Mouse (Mus musculus) spleen, adult 2 months (tissue): Measurements from ENCODE around the gene Ckmt1. TPM values are rescaled to one million over a fixed set of nuclear protein-coding genes. Genes with fewer than 3 reads are reported as not detected.

ENCODE experiments used
- DNase-seq, 2 experiments: peaks; one replicate each; pipeline versions ENCODE4 v3.0.0 to v3.0.0-alpha.2; 2012 to 2021; ENCODE audit warnings: low spot score in 2 of 2, low read depth in 1 of 2
- H3K27ac ChIP-seq: fragments of 200-500 bp; 2 replicates; pipeline ENCODE4 v1.5.1; 2012; ENCODE audit warnings: low read length, inconsistent platforms; ENCODE audit not compliant: insufficient read depth
- H3K27me3 ChIP-seq: fragments of 200-500 bp; 2 replicates; pipeline ENCODE4 v1.6.1; 2012; ENCODE audit warnings: mild to moderate bottlenecking, moderate library complexity, low read length, inconsistent platforms; ENCODE audit not compliant: control insufficient read depth, insufficient read depth
- H3K36me3 ChIP-seq: fragments of 200-500 bp; 2 replicates; pipeline ENCODE4 v1.6.1; 2012; ENCODE audit warnings: mild to moderate bottlenecking, low read length, inconsistent platforms; ENCODE audit not compliant: control insufficient read depth, insufficient read depth
- H3K4me1 ChIP-seq: fragments of 200-500 bp; 2 replicates; pipeline ENCODE4 v1.6.1; 2011; ENCODE audit warnings: inconsistent platforms; ENCODE audit not compliant: control insufficient read depth, insufficient read depth, insufficient read length
- H3K4me3 ChIP-seq: fragments of 200-500 bp; 2 replicates; pipeline ENCODE4 v1.5.1; 2011; ENCODE audit warnings: mild to moderate bottlenecking, inconsistent platforms; ENCODE audit not compliant: insufficient read depth, insufficient read length; ENCODE audit errors: extremely low read depth
- CTCF ChIP-seq: fragments of 200-500 bp; IDR thresholded peaks from 2 replicates; pipeline ENCODE4 v1.5.1; 2011; ENCODE audit warnings: mild to moderate bottlenecking, inconsistent platforms; ENCODE audit not compliant: insufficient read depth, insufficient read length, insufficient replicate concordance; ENCODE audit errors: extremely low read depth
- POLR2A ChIP-seq: fragments of 200-500 bp; IDR thresholded peaks from 2 replicates; pipeline ENCODE4 v1.6.1; 2011; ENCODE audit warnings: low read depth, low read length, inconsistent platforms
- WGBS: fragments of 180-500 bp; shearing (Covaris S2); methylation state at CpG from one replicate; pipeline ENCODE4 v1.1.7; 2018; 5-methylcytosine and 5-hydroxymethylcytosine counted together
- polyA plus RNA-seq: library from polyadenylated mRNA; depleted of rRNA; stranded (reverse); fragments of >200 nt; gene quantifications from 2 replicates; pipeline ENCODE4 v1.2.3, GENCODE M21; 2012; rRNA removed

Gene Ckmt1
- polyA plus RNA-seq, 1 experiment = 0.36 TPM

- no peak for TF ChIP-seq POLR2A
- TF ChIP-seq CTCF = no peak
- H3K36me3 ChIP-seq = peaks cover 3% of the 10 kb centered on the region; the same call in 1 of the 2 replicates
- 5% methylated on average over 4 of the region's 4 CpGs for WGBS
- no peaks in the 10 kb centered on the region for H3K27me3 ChIP-seq
- DNase-seq = peak; percentile 5 to 15
- H3K27ac ChIP-seq = peak overlapping the region; percentile 91
- H3K4me1 ChIP-seq = no peaks in the 10 kb centered on the region; the same call in 1 of the 2 replicates
- H3K4me3 ChIP-seq = peak overlapping the region; percentile 100
Observed at GRCm38 (mm10) chr2:121412843-121413386, 55.4 kb downstream of the Ckmt1 start.

Other genes with a start within 250 kb of the Ckmt1 start
- not detected in 2 replicates for gene Tgm7, start 247.9 kb upstream of the Ckmt1 start, polyA plus RNA-seq
- 3.4 and 3.7 TPM in 2 replicates for gene Adal, start 217.3 kb upstream of the Ckmt1 start, polyA plus RNA-seq
- gene Lcmt2, start 217.1 kb upstream of the Ckmt1 start, polyA plus RNA-seq = 6.8 and 10.8 TPM in 2 replicates
- 35.7 and 37.1 TPM in 2 replicates for gene Tubgcp4, start 187.1 kb upstream of the Ckmt1 start, polyA plus RNA-seq
- gene Zscan29, start 186.6 kb upstream of the Ckmt1 start, polyA plus RNA-seq = 3.1 and 3.5 TPM in 2 replicates
- gene Trp53bp1, start 86.3 kb upstream of the Ckmt1 start, polyA plus RNA-seq = 16.5 and 21.1 TPM in 2 replicates
- 1.2 and 1.3 TPM in 2 replicates for gene Map1a, start 68.1 kb upstream of the Ckmt1 start, polyA plus RNA-seq
- 8.7 and 9.3 TPM in 2 replicates for gene Ppip5k1, start 2.3 kb upstream of the Ckmt1 start, polyA plus RNA-seq
- 0.05 and 0.07 TPM in 2 replicates for gene Strc, start 29.5 kb downstream of the Ckmt1 start, polyA plus RNA-seq
- gene Pdia3, start 56.1 kb downstream of the Ckmt1 start, polyA plus RNA-seq = 214 and 398 TPM in 2 replicates
- 0.89 and 0.97 TPM in 2 replicates for gene Catsper2, start 56.1 kb downstream of the Ckmt1 start, polyA plus RNA-seq
- 22.8 and 26.6 TPM in 2 replicates for gene Ell3, start 86.6 kb downstream of the Ckmt1 start, polyA plus RNA-seq
- 206 and 255 TPM in 2 replicates for gene Serf2, start 91.5 kb downstream of the Ckmt1 start, polyA plus RNA-seq
- 3.2 and 5.8 TPM in 2 replicates for gene Hypk, start 95.6 kb downstream of the Ckmt1 start, polyA plus RNA-seq
- 0.22 and 0.33 TPM in 2 replicates for gene Serinc4, start 99.1 kb downstream of the Ckmt1 start, polyA plus RNA-seq
- gene Mfap1b, start 116.4 kb downstream of the Ckmt1 start, polyA plus RNA-seq = 2.0 and 2.3 TPM in 2 replicates
- 1.4 and 1.8 TPM in 2 replicates for gene Mfap1a, start 149.0 kb downstream of the Ckmt1 start, polyA plus RNA-seq
- 2.9 and 3.8 TPM in 2 replicates for gene Wdr76, start 149.0 kb downstream of the Ckmt1 start, polyA plus RNA-seq